Mouse (Mus musculus) CH12.LX (cell line): ENCODE measurements around the gene Olfr1037.

Experiments used
- CTCF ChIP-seq, 2 experiments: IDR thresholded peaks in 1 of 2; conservative IDR thresholded peaks in 1 of 2; 2 replicates each; pipeline ENCODE4 v1.5.1; 2011 to 2012; ENCODE audit warnings: low read depth in 2 of 2, low read length in 2 of 2, improper control_type of control experiment in 1 of 2, inconsistent platforms in 1 of 2, mild to moderate bottlenecking in 1 of 2, moderate library complexity in 1 of 2
- EP300 ChIP-seq: IDR thresholded peaks from 2 replicates; pipeline ENCODE4 v1.6.1; 2011; ENCODE audit warnings: low read length, improper control_type of control experiment
- JUND ChIP-seq: conservative IDR thresholded peaks from 2 replicates; pipeline ENCODE4 v1.6.1; 2011; ENCODE audit warnings: low read depth, low read length, improper control_type of control experiment
- POLR2A ChIP-seq: IDR thresholded peaks from 2 replicates; pipeline ENCODE4 v1.6.1; 2011; ENCODE audit warnings: low read depth, mild to moderate bottlenecking, improper control_type of control experiment, low read length
- POLR2AphosphoS2 ChIP-seq: IDR thresholded peaks from 2 replicates; pipeline ENCODE4 v1.6.1; 2011; ENCODE audit warnings: low read depth, low read length, improper control_type of control experiment
- RAD21 ChIP-seq: IDR thresholded peaks from 2 replicates; pipeline ENCODE4 v1.6.1; 2011; ENCODE audit warnings: low read depth, mild to moderate bottlenecking, low read length, improper control_type of control experiment, moderate library complexity
- RCOR1 ChIP-seq: conservative IDR thresholded peaks from 2 replicates; pipeline ENCODE4 v1.6.1; 2012; ENCODE audit warnings: low read depth, mild to moderate bottlenecking, inconsistent platforms, low read length, improper control_type of control experiment
- USF1 ChIP-seq: IDR thresholded peaks from 2 replicates; pipeline ENCODE4 v1.6.1; 2014; ENCODE audit warnings: low read depth, mild to moderate bottlenecking, inconsistent platforms, low read length, improper control_type of control experiment

GRCm38 (mm10) chr2:86135828-86136227, 48.6 kb upstream of the Olfr1037 start, which contains the start of gene Olfr1039:
- TF ChIP-seq POLR2A, result no peak
- no peak for TF ChIP-seq JUND
- TF ChIP-seq RCOR1, result no peak
- no peak for TF ChIP-seq USF1
- no peak for TF ChIP-seq RAD21
- no peak for TF ChIP-seq EP300
- TF ChIP-seq CTCF (conservative IDR thresholded peaks at IDR 0.05 in 1 of 2, IDR thresholded peaks at IDR 0.05 in 1 of 2; ENCODE audit: low read depth in 2 of 2, low read length in 2 of 2), result no peak
- TF ChIP-seq POLR2AphosphoS2, result no peak
